Mouse (Mus musculus): ENCODE results near the gene Prkd2. TPM values are rescaled to one million over a fixed set of nuclear protein-coding genes. Genes with fewer than 3 reads are reported as not detected.

The Prkd2 gene
- 70.6 and 80.0 TPM in 2 replicates for polyA plus RNA-seq (2015; fragmentation: Nextera tagmentation; extraction: Ambion mirVana)

DNA sequence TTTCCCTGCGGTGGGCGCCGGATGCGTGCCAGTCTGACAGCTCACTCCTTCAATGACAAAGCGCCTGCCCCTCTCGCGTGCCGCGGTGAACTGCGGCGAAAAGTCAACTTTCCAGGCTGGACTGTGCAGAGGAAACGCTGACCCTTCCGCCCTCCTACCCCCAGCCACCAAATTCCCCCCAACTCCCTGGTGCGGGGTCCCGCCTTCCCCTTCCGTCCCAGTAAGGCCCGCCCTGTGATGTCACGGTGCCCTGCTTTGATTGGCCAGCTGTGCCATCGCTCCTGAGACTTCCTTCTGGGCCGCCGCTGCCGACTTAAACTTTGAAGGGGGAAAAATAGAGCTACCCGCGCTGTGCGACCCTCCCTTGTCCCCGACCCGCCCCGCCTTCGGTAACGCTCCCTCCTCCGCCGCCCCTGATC, at the start of gene Prkd2:
Gene Prkd2 (plus strand): TSS at position 258 of the 419 bp plus-strand sequence.
- DNase-seq (ENCODE audit: low spot score): peak; percentile 93

DNA sequence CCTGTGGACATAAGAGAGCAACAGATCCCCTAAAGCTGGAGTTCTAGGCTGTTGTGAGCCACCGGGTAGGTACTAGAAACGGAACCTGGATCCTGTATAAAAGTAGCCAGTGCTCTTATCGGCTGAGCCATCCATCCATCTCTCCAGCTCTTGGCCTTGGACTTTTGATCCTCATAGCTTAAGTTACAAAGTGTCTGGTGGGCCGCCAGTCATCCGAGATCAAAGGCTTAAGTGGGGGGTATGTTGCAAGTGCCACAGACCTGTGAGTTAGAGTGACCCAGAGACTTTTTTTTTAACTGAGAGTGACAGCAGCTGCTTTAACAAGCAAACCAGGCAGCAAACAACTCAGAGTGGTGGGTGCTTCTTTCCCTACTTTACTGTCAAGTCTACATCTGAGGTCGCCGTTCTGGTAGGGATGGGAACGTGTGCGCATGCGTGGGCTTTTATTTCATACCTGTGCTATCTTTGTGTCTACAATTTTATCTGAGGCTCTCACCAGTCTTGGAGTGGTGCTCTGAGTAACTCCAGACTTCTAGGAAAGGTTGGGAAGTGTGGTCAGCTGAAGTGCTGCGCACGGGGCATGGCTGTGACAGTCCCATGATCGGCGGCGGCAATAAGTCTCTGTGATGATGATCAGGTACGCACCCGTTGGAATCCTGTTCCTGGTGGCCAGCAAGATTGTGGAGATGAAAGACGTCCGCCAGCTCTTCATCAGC, 49.5 kb upstream of the Prkd2 start:
- DNase-seq (ENCODE audit: low spot score): no peak

DNA sequence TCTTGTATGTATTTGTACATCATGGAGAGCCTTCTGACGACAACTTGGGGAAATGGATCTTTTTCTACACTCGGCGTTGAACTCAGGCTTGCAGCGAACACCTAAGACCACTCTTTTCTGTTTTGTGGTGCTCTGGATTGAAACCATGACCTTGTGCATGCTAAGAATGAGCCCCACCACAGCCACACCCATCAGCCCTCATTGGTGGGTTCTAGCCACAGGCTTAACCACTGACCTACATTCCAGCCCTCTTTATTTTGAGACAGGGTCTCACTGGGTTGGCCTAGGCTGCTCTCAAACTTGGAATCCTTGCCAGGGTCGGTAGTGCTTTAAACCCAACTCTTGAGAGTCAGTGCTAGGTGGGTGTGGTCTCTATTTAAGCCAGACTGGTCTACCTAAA, 47.8 kb upstream of the Prkd2 start:
- DNase-seq (ENCODE audit: low spot score): peak; percentile 77

DNA sequence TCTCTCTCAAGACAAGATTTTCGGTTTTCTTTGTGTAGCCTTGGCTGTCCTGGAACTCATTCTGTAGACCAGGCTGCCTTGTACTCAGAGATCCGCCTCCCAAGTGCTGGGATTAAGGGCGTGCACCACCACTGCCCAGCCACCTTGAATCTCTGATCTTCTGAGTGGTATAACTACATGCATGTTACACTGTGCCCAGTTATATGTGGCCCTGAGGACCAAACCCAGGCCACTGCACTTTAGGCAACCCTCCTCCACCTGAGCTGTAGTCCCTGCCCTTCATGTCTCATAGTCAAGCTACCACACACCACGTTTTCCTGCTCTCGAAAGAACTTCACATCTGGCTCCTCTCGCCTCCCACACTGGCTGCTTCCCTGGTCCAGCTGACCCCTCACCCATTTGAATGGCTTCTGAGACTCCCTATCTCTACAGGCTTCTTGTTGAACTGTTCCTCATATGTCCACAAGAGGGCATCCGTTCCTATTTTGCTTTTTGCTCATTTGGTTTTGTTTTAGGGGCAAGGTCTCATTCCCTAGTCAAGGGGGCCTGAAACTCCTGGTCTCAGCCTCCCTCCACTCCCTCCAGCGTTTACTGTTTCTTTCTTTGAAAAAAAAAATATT, 38.2 kb upstream of the Prkd2 start:
- DNase-seq (ENCODE audit: low spot score): peak; percentile 71

DNA sequence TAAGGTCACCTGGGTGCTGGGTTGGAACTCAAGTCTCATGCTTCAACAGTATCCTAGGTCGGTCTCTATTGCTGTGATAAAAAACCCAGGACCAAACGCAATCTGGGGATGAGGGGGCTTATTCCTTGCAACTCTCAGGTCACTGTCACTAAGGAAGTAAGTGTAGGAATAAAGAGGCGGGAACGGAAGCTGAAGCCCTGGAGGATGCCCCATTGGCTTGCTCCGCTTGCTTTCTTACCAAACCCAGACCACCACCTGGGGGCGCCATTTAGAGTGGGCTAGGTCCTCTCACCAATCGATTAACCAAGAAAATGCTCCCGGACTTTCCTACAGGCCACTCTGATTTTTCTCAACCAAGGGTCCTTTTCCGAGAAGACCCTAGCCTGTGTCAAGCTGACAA, 34.8 kb upstream of the Prkd2 start:
- DNase-seq (ENCODE audit: low spot score): no peak

DNA sequence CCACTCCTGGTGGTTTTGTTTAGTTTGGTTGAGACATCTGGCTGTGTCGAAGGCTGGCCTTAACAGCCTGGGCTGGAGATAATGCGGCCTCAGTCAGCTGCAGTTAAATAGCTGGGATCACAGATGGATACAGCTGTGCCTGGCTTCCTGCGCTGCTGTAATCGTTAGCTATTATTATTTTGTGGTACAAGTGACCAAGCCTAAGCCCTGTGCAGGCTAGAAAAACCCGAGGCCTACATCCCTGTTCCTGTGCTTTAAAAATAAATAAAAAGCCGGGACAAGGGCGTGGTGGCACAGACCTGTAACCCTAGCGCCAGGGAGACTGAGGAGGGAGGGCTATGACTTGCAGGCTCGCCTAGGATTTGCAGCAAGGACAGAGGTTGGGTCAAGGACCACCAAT, 34.1 kb upstream of the Prkd2 start:
- DNase-seq (ENCODE audit: low spot score): no peak

DNA sequence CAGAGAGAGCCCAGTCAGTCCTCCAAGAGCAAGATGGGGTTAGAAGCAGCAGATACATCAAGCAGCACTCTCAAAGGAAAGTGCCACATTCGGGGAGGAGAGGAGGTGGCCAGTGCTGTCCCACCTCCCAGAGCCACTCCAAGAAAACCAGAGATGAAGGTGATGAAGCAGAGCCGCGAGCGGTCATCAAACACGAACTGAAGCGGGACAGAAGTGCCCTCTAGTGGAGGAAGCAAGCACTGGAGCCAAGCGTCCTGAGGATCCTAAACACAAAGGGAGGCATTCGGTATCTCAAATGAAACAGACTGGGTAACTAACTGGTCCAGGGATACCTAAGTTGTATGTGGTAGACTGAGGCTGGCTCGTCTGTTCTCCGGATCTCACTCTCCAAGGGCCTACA, 33.0 kb upstream of the Prkd2 start:
- peak; percentile 72 for DNase-seq (ENCODE audit: low spot score)

DNA sequence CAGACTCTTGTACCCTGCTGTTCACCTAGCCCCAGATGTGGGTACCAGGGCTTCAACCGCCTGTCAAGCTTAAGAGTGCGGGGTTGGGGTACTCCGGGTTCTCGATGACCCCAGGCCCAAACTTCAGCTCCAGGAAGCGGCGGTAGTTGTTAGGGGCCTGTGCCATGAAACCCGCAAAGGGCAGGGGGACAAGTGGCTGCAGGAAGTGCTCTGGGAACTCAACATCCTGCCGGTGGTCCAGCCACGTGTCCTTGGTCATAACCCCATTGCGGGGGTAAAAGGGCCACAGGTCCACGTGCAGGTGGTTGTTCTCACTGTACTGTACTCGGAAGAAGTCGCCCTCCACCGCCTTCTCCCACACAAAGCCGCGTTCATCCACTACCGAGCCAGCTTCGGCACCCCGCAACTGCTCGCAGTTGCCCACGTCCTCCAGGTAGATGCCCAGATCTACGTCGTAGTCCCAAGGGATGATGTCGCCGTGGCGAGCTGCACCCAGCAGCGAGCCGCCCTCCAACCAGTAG, 32.2 kb upstream of the Prkd2 start:
- no peak for DNase-seq (ENCODE audit: low spot score)

DNA sequence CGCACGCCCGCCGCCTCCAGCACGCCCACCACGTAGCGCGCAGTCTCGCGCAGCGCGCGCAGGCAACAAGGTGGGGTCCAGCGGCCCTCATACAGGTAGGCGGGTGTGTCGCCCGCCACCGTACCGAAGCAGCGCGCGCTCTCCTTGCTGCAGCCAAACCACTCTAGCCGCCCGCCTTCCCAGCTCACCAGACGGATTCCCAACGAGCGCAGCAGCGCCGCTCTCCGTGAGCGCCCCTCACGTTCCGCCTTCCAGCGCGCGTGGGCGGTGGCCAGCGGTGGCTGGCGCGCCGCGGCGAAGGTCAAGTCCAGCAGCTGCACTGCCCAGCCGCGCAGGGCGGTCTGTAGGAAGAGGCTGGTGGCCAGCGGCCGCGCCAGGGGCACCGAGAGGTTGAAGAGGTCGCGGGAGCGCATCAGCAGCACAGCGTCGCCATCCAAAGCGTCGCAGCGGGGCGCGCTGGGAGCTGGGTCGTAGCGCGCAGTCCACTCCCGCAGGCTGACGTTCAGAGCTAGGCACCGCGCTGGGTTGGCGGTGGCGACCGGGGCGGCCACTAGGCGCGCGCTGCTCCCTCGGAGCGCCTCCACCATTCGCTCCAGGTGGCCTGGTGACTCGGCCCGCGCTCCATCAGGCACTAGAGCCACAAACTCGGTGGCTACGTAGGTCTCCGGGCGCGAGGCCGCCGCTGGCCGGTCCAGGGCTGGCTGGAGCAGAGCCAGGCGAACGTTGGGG, 31.6 kb upstream of the Prkd2 start:
- DNase-seq (ENCODE audit: low spot score): no peak

DNA sequence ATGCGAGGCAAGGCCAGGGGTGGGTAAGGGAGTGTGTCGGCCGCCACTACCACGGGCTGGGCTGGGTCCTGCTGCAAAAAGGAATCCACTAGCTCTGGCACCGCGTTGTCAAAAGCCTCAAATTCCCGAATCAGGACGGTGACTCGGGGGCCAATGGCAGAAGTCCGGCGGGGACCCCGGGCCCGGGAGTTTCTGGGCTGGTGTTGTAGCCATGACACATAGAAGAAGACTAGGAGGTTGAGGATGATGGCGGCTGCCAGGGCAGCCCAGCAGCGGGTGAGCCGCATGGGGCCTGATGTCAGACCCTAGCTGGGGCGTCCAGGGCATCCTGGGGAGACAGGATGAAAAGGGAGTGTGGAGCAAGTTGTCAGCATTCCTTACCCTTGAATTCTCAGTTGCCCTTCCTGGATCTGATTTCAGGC, 31.0 kb upstream of the Prkd2 start:
- DNase-seq (ENCODE audit: low spot score): no peak

DNA sequence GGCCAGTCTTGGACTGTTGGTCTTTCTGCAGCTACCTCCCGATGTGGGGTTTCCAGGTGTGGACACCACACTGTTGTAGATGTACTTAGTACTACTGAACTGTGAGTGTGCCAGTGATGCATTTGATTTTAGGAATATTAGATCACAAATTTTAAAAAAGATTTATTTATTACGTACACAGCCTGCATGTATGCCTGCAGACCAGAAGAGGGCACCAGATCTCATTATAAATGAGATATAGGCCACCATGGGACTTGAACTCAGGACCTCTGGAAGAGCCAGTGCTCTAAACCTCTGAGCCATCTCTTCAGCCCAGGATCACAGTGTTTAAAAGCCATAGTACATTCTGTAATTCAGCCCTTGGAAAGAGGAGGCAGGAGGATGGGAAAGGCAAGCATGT, 30.2 kb upstream of the Prkd2 start:
- no peak for DNase-seq (ENCODE audit: low spot score)

DNA sequence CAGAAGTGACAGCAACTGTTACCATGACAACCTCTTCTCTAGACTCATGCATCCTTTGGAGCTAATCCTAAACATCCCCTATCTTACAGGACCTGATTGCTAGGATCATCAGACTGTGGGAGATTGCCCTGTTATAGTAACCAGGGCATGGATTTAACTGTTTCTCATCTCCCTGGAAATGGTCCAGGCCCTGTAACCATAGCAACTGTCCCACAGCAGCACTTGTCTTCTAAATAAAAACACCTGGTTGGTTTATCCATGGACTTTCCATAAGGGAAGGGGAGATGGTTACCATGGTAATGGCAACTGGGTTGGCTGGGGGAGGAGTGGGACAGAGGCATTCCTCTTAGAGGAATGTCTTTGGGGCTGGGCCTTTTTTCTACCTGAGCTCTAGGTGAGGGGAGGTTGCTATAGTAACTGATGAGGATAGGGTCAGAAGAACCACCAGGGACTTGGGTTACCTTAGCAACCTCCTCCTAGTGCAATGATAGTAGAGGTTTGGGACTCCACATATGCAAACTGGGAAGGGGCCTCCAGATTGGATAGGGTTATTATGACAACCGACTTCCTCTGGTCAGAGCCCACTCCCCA, 27.3 kb upstream of the Prkd2 start, which contains the start of gene Strn4:
Gene Strn4 (plus strand): TSS at position 539 of the 591 bp plus-strand sequence.
- DNase-seq (ENCODE audit: low spot score): no peak

DNA sequence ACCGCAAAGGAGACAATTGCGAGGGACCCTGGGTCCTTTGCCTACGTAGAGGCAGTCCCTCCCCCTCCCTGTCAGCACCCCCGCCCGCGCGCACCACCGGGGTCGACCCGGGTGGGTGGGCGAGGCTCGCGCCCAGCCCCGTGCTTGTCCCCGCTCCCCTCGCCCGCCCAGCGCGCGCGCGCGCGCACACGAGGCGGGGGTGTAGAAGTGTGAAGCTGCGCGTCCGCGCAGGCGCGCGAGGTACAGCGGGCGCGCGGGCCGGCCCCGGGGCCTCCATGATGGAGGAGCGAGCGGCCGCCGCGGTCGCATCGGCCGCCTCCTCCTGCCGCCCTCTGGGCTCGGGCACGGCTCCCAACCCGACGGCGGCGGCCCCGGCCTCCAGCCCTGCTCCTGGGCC, 26.6 kb upstream of the Prkd2 start:
- peak; percentile 92 for DNase-seq (ENCODE audit: low spot score)

DNA sequence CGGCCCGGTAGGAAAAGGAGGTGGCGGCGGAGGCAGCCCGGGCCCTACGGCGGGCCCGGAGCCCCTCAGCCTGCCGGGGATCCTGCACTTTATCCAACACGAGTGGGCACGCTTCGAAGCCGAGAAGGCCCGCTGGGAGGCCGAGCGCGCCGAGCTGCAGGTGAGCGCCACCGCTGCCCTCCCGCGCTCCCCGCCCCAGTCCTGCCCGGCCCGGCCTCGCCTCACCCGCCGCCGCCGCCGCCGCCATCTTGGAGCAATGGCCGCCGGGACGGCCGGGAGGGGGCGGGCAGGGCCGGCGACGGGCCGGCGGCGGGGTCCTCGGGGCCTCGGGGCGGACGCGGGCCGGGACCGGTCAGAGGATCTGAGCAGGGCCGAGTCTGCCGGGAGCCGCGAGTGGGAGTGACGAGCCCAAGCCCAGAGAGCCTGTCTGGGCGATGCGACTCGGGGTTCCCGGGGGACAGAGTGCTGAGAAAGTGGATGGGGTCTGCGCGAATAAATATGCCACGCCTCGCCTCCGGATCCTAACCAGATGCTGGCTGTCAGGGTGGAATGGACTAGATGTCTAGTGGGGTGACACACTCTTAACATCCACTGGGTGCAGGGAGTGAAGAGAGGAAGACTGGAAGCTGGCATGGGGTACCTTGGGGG, 26.1 kb upstream of the Prkd2 start, which contains the start of gene Fkrp:
Gene Fkrp (minus strand): TSS at position 258 of the 648 bp plus-strand sequence.
- peak; percentile 33 for DNase-seq (ENCODE audit: low spot score)

DNA sequence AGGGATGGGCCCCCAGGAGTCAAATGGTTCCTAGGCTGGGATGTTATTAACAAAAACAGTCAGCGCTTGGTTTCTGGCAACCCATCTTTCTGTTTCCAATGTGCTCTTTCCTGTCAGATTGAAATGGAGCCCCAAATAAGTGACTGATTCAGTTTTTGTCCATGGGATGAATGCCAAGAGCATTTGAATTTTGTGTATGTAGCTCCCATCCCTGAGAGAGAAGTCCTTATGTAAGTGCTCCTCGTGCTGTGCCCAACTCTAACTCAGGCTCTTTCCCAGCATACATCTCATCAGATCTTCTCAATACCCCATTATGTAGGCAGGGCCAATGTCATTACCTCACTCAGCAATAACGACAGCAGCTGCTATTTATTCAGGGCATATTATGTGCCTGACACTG, 25.0 kb upstream of the Prkd2 start:
- DNase-seq (ENCODE audit: low spot score): no peak

DNA sequence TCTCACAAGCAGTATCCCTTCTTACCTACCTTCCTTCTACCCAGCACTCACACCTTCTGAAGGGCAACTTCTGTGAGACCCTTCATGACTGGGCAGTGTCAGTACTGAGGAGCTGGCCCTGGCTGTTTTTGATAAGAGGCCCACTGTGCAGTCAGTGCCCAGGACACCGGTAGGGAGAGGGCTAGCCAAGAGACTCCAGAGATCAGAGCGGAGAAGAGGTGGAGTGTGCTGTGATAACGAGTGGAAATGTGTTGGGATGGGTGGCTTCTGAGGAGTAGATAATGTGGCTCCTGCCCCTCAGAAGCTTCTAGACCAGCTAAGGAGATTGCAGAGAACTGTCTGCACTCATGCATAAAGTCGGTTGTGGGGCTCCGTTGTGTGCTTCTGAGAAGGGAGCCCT, 22.9 kb upstream of the Prkd2 start:
- no peak for DNase-seq (ENCODE audit: low spot score)

DNA sequence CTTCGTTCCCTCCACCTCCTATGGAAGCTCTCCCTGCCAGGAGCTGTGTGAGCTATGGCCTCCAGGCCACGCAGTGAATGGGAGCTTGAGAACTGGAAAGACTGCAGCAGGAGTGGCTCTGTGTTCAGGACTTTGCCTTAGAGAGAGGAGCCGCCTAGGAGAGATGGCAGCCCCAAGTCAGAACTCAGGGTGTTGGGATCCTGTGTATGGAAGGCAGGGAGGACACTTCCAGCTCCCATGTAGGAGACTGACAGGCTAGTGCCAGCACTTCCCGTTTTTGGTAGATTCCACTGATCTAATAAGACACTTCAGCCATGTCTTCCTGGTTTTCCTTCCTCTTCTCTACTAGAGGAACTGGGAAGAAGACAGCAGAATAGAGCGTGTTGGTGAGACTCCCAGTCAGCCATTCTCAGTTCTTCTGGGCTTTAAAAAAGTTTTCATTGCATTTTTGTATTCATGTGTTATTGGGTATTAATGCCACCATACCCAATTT, 22.4 kb upstream of the Prkd2 start:
- DNase-seq (ENCODE audit: low spot score): no peak

DNA sequence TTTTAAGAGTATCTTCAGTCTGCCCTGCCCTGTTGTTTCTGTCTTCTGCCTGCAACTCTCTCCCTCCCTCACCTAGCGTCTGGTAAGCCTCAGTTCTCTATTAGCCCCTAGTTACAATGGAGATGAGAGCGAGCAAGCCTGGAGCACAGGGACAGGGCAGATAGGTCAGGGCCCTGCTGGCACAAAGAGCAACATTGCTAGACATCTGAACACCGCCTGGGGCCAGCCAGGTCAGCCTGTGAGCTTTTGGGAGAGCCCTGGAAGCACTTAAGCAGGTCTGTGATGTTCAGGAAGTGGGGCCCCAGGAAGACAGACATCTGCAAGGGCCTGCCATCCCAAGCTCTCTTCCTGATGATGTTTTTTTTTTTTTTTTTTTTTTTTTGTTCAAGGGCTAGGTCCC, 21.6 kb upstream of the Prkd2 start:
- DNase-seq (ENCODE audit: low spot score): no peak

DNA sequence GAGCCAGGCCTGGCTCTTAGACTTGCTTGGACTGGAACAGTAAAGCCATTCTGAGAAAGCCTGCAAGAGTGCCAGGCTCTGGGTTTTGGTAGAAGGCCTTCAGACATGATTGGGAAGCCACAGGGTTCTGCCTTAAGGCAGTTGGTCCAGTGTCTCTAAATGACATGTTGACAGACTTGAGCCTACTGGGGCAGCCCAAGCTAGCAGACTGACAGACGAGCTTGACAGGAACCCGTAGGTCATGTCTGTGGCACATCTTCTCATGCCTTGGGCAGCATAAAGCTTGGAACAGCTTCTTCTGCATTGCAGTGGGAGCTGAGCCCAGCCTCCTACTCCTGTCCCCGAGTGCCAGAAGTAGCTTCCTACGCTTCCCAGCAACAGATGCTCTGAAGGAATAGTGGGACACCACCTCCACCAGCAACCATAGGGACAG, 21.0 kb upstream of the Prkd2 start:
- DNase-seq (ENCODE audit: low spot score): no peak

DNA sequence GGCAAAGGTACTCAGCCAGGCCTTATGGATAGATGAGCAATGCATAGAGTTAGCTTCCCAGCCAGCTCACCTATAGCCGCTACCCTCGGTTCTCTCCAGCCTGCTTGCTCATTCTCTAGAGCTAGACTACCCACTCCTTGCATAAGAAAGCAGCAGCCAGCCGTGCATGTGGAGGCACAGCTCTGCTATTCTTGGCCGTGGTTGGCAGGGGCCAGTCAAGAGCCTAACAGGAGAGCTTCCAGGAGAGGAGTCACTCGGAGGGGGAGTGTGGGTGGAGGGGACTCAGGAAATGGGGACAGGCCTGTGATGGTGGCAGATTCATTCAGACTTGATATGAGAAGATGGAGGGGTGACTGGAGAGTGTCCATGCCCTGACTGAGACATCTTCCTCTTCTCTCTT, 19.0 kb upstream of the Prkd2 start:
- no peak for DNase-seq (ENCODE audit: low spot score)

DNA sequence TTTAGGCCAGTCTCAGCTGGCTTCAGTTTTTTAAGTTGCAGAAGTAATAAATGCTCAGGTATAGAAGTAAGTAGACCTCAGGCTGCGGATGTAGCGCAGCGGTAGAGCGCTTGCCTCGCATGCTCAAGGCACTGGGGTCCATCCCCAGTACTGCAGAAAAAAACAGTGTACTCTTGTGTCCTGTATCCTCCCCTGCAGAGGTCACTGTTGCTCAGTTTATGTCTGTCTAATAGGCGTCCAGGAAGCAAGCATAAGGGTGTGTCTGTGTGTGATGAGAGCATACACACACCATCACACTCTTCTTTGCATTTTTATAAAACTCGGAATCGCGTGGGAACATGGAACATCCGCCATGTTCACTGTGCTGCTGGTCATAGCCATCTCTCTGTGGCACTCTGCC, 16.9 kb upstream of the Prkd2 start:
- DNase-seq (ENCODE audit: low spot score): peak; percentile 59

All from thymus, postnatal 0 days (tissue).